In the genomic region with DNA sequence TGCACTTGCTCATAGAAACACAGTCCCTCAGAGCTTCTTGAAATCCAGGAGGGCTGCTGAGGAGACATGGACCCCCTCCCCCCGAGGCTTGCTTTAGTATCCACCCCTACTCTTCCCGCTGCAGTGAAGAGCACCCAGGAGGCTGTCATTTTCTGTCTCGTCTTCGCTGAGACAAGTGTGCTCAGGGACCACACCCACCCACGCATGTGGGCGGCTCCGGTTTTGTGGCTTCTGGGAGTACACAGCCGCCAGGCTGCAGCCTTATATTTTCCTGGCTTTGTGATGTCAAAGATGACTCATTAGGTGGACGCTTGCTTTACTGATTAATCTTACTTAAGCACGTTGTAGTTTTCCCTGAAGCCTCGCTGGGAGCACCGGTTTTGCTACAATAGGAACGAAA, we compare ENCODE assay signal across 8 mouse cellular contexts. TPM values are rescaled to one million over a fixed set of nuclear protein-coding genes. Genes with fewer than 3 reads are reported as not detected.
A peak's percentile ranks its signal among the peaks of the same experiment; 100 is the strongest.
DNase-seq lines count a peak whose midpoint lies in the region; ATAC-seq and TF ChIP-seq lines count a peak whose summit lies in the region.

No protein-coding gene starts in this region.

- no peak for ATAC-seq in hindbrain, embryonic 14.5 days (ENCODE audit: low FRiP score)
- ATAC-seq in midbrain, embryonic 12.5 days (ENCODE audit: low FRiP score, low read depth), result no peak

- H3K4me1 ChIP-seq in hindbrain, embryonic 14.5 days (replicated peaks; ENCODE audit: control insufficient read depth, insufficient read depth, low read length), result 0 out of 2 replicates have a peak, but pooled peaks cover 4% of the 10 kb centered on the region
- 0 out of 2 replicates have a peak, but pooled peaks cover 4% of the 10 kb centered on the region for H3K4me1 ChIP-seq in midbrain, embryonic 12.5 days
- H3K4me1 ChIP-seq in heart, adult 2 months (ENCODE audit: control insufficient read depth, insufficient read depth, low read length), result no peaks in the 10 kb centered on the region

- no peaks in the 10 kb centered on the region for H3K27me3 ChIP-seq in hindbrain, embryonic 14.5 days (ENCODE audit: control insufficient read depth, insufficient read depth, low read length)
- no peaks in the 10 kb centered on the region; the same call in 1 of the 2 replicates for H3K27me3 ChIP-seq in midbrain, embryonic 12.5 days
- H3K27me3 ChIP-seq in heart, adult 2 months (ENCODE audit: control insufficient read depth, insufficient read depth, low read length), result 0 out of 2 replicates have a peak, but pooled peaks cover 1% of the 10 kb centered on the region

- no peak for TF ChIP-seq POLR2A in heart, adult 2 months (IDR thresholded peaks at IDR 0.05; ENCODE audit: insufficient read depth, low read depth, low read length)

- H3K36me3 ChIP-seq in hindbrain, embryonic 14.5 days (replicated peaks; ENCODE audit: control insufficient read depth, insufficient read depth), result no peaks in the 10 kb centered on the region
- H3K36me3 ChIP-seq in midbrain, embryonic 12.5 days, result no peaks in the 10 kb centered on the region
- no peaks in the 10 kb centered on the region for H3K36me3 ChIP-seq in heart, adult 2 months (ENCODE audit: control insufficient read depth, insufficient read depth, low read length)

- no peak overlapping the region for H3K4me3 ChIP-seq in left cerebral cortex, adult 2 months
- H3K4me3 ChIP-seq in hindbrain, embryonic 14.5 days (replicated peaks; ENCODE audit: low read length), result peak overlapping the region; percentile 28
- peak overlapping the region; percentile 19 for H3K4me3 ChIP-seq in midbrain, embryonic 12.5 days
- no peak overlapping the region for H3K4me3 ChIP-seq in heart, adult 2 months

- DNase-seq in left cerebral cortex, adult 2 months (ENCODE audit: extremely low spot score in 1 of 2, low spot score in 2 of 2), result peak; percentile 25 to 30
- no peak for DNase-seq in left cerebral cortex, postnatal 4 days
- peak; percentile 27 for DNase-seq in ZHBTc4 (ENCODE audit: low read depth, low spot score)
- no peak for DNase-seq in hindbrain, embryonic 14.5 days (ENCODE audit: low spot score)
- no peak for DNase-seq in thymus, postnatal 36 days
- no peak for DNase-seq in ovary, postnatal 36 days (ENCODE audit: low spot score)
- no peak for DNase-seq in heart, adult 2 months

- H3K9me3 ChIP-seq in hindbrain, embryonic 14.5 days (ENCODE audit: control insufficient read depth, low read length), result no peaks in the 10 kb centered on the region
- H3K9me3 ChIP-seq in midbrain, embryonic 12.5 days, result no peaks in the 10 kb centered on the region

- peak overlapping the region; percentile 47 for H3K9ac ChIP-seq in hindbrain, embryonic 14.5 days
- H3K9ac ChIP-seq in midbrain, embryonic 12.5 days (replicated peaks), result 0 out of 2 replicates have a peak overlapping the region, but pooled peaks have one; percentile 8
- no peak overlapping the region for H3K9ac ChIP-seq in heart, adult 2 months (ENCODE audit: low read depth, low read length)

- no peaks in the 10 kb centered on the region for H3K79me2 ChIP-seq in heart, adult 2 months (replicated peaks; ENCODE audit: control insufficient read depth, insufficient read depth, low read length)

- no peak for TF ChIP-seq CTCF in left cerebral cortex, adult 2 months (IDR thresholded peaks at IDR 0.05)
- TF ChIP-seq CTCF in heart, adult 2 months (IDR thresholded peaks at IDR 0.05), result no peak

- WGBS in hindbrain, embryonic 14.5 days, result 13% methylated on average over 13 of the region's 13 CpGs
- WGBS in midbrain, embryonic 12.5 days, result 22% methylated on average over 13 of the region's 13 CpGs
- 11% methylated on average over 13 of the region's 13 CpGs for WGBS in heart, adult 2 months

- no peak for TF ChIP-seq EP300 in heart, adult 2 months (IDR thresholded peaks at IDR 0.05; ENCODE audit: insufficient read depth, low read depth, low read length)

- H3K4me2 ChIP-seq in hindbrain, embryonic 14.5 days (replicated peaks), result peak overlapping the region; percentile 54
- peak overlapping the region; percentile 38 for H3K4me2 ChIP-seq in midbrain, embryonic 12.5 days (replicated peaks)

- H3K27ac ChIP-seq in left cerebral cortex, adult 2 months, result no peak overlapping the region
- H3K27ac ChIP-seq in hindbrain, embryonic 14.5 days, result no peak overlapping the region
- H3K27ac ChIP-seq in midbrain, embryonic 12.5 days (replicated peaks), result no peak overlapping the region
- no peak overlapping the region for H3K27ac ChIP-seq in heart, adult 2 months

- intact Hi-C loops in left cerebral cortex, adult 2 months (cut with DNase I), result no loop called here
- intact Hi-C loops in left cerebral cortex, postnatal 4 days (cut with DNase I), result no loop called here
- intact Hi-C loops in heart, adult 2 months (cut with DNase I), result no loop called here

RNA-seq across cellular contexts. Expression of a gene that starts 20.8 kb away (rescaled TPM):
- 10 to 100 TPM; 21.5 to 23.3 TPM for total RNA-seq in left cerebral cortex, adult 2 months (2021)
- 10 to 100 TPM; 27.9 to 29.0 TPM for total RNA-seq in left cerebral cortex, postnatal 4 days (2021)
- polyA plus RNA-seq in hindbrain, embryonic 14.5 days (2014; fragmentation: Nextera tagmentation; extraction: Ambion mirVana), result 22.1 and 24.4 TPM in 2 replicates
- polyA plus RNA-seq in midbrain, embryonic 12.5 days (2016; fragmentation: Nextera tagmentation; extraction: Ambion mirVana), result 28.6 and 35.6 TPM in 2 replicates
- 1 to 10 TPM; 2.8 to 3.7 TPM for total RNA-seq in heart, adult 2 months (2021)
- polyA plus RNA-seq in heart, adult 2 months (2012; rRNA removed), result 1.8 and 5.9 TPM in 2 replicates

RNA-seq across cellular contexts. Expression of a gene that starts 26.7 kb away (rescaled TPM):
- total RNA-seq in left cerebral cortex, adult 2 months (2021), result 1 to 10 TPM in 1 of 2 experiments, under 1 TPM in 1; 0.25 to 1.4 TPM
- under 1 TPM in 1 of 2 experiments, not detected in 1; 0.60 TPM for total RNA-seq in left cerebral cortex, postnatal 4 days (2021)
- polyA plus RNA-seq in hindbrain, embryonic 14.5 days (2014; fragmentation: Nextera tagmentation; extraction: Ambion mirVana), result 2.4 and 3.4 TPM in 2 replicates
- polyA plus RNA-seq in midbrain, embryonic 12.5 days (2016; fragmentation: Nextera tagmentation; extraction: Ambion mirVana), result 0.18 and 0.19 TPM in 2 replicates
- total RNA-seq in heart, adult 2 months (2021), result not detected
- polyA plus RNA-seq in heart, adult 2 months (2012; rRNA removed), result 0.20 and 0.23 TPM in 2 replicates

RNA-seq across cellular contexts. Expression of a gene that starts 27.9 kb away (rescaled TPM):
- total RNA-seq in left cerebral cortex, adult 2 months (2021), result 1 to 10 TPM in 1 of 2 experiments, under 1 TPM in 1; 0.77 to 1.1 TPM
- 1 to 10 TPM in 1 of 2 experiments, under 1 TPM in 1; 0.60 to 1.0 TPM for total RNA-seq in left cerebral cortex, postnatal 4 days (2021)
- 22.7 and 26.9 TPM in 2 replicates for polyA plus RNA-seq in hindbrain, embryonic 14.5 days (2014; fragmentation: Nextera tagmentation; extraction: Ambion mirVana)
- 0.73 and 1.5 TPM in 2 replicates for polyA plus RNA-seq in midbrain, embryonic 12.5 days (2016; fragmentation: Nextera tagmentation; extraction: Ambion mirVana)
- under 1 TPM in 1 of 2 experiments, not detected in 1; 0.09 TPM for total RNA-seq in heart, adult 2 months (2021)
- 0.43 and 0.47 TPM in 2 replicates for polyA plus RNA-seq in heart, adult 2 months (2012; rRNA removed)

Comparison
In these comparisons a context has a peak if more than half of its experiments do, and no peak if none do; other contexts are left out.
1. DNase-seq: peak in left cerebral cortex, adult 2 months (2 of 2) and ZHBTc4 (single experiment); none in left cerebral cortex, postnatal 4 days (single experiment), hindbrain, embryonic 14.5 days (single experiment), thymus, postnatal 36 days (0 of 2), ovary, postnatal 36 days (single experiment) and heart, adult 2 months (0 of 2).
2. H3K4me3 ChIP-seq: peak in hindbrain, embryonic 14.5 days (single experiment) and midbrain, embryonic 12.5 days (single experiment); none in left cerebral cortex, adult 2 months (single experiment) and heart, adult 2 months (single experiment).
3. RNA of a gene that starts 20.8 kb away (total RNA-seq): 27.9 to 29.0 TPM in left cerebral cortex, postnatal 4 days and 21.5 to 23.3 TPM in left cerebral cortex, adult 2 months; 2.8 to 3.7 TPM in heart, adult 2 months; every median in the first group is over 4 times any median in the second.